Mouse (Mus musculus) thymus, adult 2 months (tissue): ENCODE data around the gene Sult5a1. TPM values are rescaled to one million over a fixed set of nuclear protein-coding genes. Genes with fewer than 3 reads are reported as not detected.
A peak's percentile ranks its signal among the peaks of the same experiment; 100 is the strongest.
"Not testable (repeated sequence)": the region's sequence is repeated elsewhere in the genome, so short reads cannot be mapped to it uniquely, and the experiment has no call there.

Source experiments
- DNase-seq: peaks from one replicate; pipeline ENCODE4 v3.0.0; 2021
- H3K27ac ChIP-seq: fragments of 200-500 bp; 2 replicates; pipeline ENCODE4 v1.5.1; 2012; ENCODE audit warnings: low read length, control low read depth; ENCODE audit not compliant: control insufficient read depth, insufficient read depth
- H3K27me3 ChIP-seq: fragments of 200-500 bp; 2 replicates; pipeline ENCODE4 v1.6.1; 2012; ENCODE audit warnings: mild to moderate bottlenecking, low read length, moderate library complexity, mixed read lengths; ENCODE audit not compliant: control insufficient read depth, insufficient read depth
- H3K36me3 ChIP-seq: fragments of 200-500 bp; 2 replicates; pipeline ENCODE4 v1.6.1; 2012; ENCODE audit warnings: mild to moderate bottlenecking, low read length, moderate library complexity; ENCODE audit not compliant: control insufficient read depth, insufficient read depth
- H3K4me1 ChIP-seq: fragments of 200-500 bp; replicated peaks from 2 replicates; pipeline ENCODE4 v1.6.1; 2012; ENCODE audit warnings: low read length; ENCODE audit not compliant: control insufficient read depth, insufficient read depth
- H3K4me3 ChIP-seq: fragments of 200-500 bp; 2 replicates; pipeline ENCODE4 v1.5.1; 2012; ENCODE audit warnings: mild to moderate bottlenecking, low read length, control low read depth, moderate library complexity; ENCODE audit not compliant: control insufficient read depth, insufficient read depth
- CTCF ChIP-seq: fragments of 200-500 bp; IDR thresholded peaks from 2 replicates; pipeline ENCODE4 v1.5.1; 2012; ENCODE audit warnings: mild to moderate bottlenecking, control low read depth, low read length, moderate library complexity, borderline replicate concordance; ENCODE audit not compliant: control insufficient read depth, poor library complexity, insufficient read depth; ENCODE audit errors: extremely low read depth
- POLR2A ChIP-seq: fragments of 200-500 bp; IDR thresholded peaks from 2 replicates; pipeline ENCODE4 v1.6.1; 2012; ENCODE audit warnings: mild to moderate bottlenecking, low read length, control low read depth, moderate library complexity; ENCODE audit not compliant: control insufficient read depth, poor library complexity, insufficient read depth; ENCODE audit errors: extremely low read depth
- WGBS: fragments of 180-500 bp; shearing (Covaris S2); methylation state at CpG from one replicate; pipeline ENCODE4 v1.1.7; 2018; 5-methylcytosine and 5-hydroxymethylcytosine counted together
- polyA plus RNA-seq: library from polyadenylated mRNA; depleted of rRNA; stranded (reverse); fragments of >200 nt; gene quantifications from 2 replicates; pipeline ENCODE4 v1.2.3, GENCODE M21; 2012; rRNA removed

Sult5a1 gene
- polyA plus RNA-seq = 12.4 and 17.5 TPM in 2 replicates

- peaks cover 7% of the 10 kb centered on the region for H3K4me1 ChIP-seq
- DNase-seq = no peak
- no peak within 1 kb of the TSS for H3K27ac ChIP-seq
- no peak for TF ChIP-seq CTCF
- no peak for TF ChIP-seq POLR2A
- H3K36me3 ChIP-seq = no peaks in the 10 kb centered on the region
- WGBS = 71% methylated on average over 13 of the region's 13 CpGs
- no peaks in the 10 kb centered on the region for H3K27me3 ChIP-seq
- H3K4me3 ChIP-seq = no peak within 1 kb of the TSS
These were observed at the start of gene Sult5a1 for GRCm38 (mm10) chr8:123157888-123158465. Sult5a1 (minus strand) TSS chr8:123158315.

DNA sequence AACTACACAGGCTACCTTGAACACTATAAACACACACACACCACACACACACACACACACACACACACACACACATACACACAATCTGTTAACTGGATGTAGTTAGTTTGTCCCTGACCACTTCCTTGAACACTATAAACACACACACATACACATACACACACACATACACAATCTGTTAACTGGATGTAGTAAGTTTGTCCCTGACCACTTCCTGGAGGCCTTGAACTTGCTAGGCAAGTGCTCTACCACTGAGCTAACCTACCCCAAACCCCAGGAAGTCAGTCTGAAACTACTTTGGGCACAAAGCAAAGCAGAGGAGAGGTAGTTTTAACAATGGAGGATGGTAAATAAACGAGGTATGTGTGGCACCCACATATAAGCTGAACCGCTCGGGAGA is 45.5 kb upstream of the Sult5a1 start:
- no peak overlapping the region for H3K27ac ChIP-seq
- TF ChIP-seq POLR2A (no peak), CTCF (no peak)
- peaks cover 27% of the 10 kb centered on the region for H3K36me3 ChIP-seq
- no peak overlapping the region for H3K4me3 ChIP-seq
- no peaks in the 10 kb centered on the region; the same call in 1 of the 2 replicates for H3K27me3 ChIP-seq
- H3K4me1 ChIP-seq = no peaks in the 10 kb centered on the region
- 88% methylated on average over 3 of the region's 3 CpGs for WGBS
- no peak for DNase-seq

DNA sequence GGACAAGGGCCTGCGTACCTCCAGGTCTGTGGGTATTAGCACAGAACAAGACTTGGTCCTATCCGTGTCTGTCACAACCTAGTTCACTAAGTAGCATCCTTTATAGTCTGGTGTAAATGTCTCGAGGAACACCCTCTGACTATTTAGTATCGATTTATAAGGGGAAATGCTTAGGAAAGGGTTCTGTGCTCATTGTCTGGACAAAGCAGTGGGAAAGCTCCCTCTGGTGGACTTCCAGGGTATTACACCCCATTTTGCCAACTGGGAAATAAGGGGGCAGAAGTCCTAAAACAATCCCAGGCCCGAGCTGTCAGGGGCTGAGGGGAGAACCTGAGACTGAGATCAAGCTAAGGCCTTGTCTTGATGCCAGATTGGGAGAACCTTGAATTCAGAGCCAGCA is 44.2 kb upstream of the Sult5a1 start:
- no peak overlapping the region for H3K4me3 ChIP-seq
- 22% methylated on average over 5 of the region's 5 CpGs for WGBS
- DNase-seq = peak; percentile 70

DNA sequence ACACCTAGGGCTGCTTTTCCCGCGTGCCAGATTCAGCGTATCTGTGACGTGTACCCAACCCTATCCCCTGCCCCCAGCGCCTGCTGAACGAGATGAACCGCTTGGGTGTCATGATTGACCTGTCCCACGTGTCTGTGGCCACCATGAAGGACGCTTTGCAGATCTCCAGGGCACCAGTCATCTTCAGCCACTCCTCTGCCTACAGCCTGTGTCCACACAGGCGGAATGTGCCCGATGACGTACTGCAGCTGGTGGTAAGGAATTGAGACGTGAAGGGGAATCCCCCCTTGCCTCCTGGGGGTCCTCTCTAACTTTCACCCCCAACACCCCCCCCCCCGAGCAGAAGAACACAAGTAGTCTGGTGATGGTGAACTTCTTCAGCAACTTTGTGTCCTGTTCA is 41.7 kb upstream of the Sult5a1 start:
- Histone ChIP-seq H3K36me3 (peaks cover under 1% of the 10 kb centered on the region; the same call in 1 of the 2 replicates), H3K4me1 (no peaks in the 10 kb centered on the region), H3K27me3 (no peaks in the 10 kb centered on the region; the same call in 1 of the 2 replicates), H3K27ac (no peak overlapping the region), H3K4me3 (no peak overlapping the region)
- TF ChIP-seq CTCF = no peak
- TF ChIP-seq POLR2A = no peak
- WGBS = 77% methylated on average over 14 of the region's 14 CpGs
- no peak for DNase-seq

More for the DNA sequence above, 44.2 kb upstream of the Sult5a1 start:
- no peak for TF ChIP-seq POLR2A
- peak; percentile 23; the same call in 1 of the 2 replicates for TF ChIP-seq CTCF
- no peak overlapping the region for H3K27ac ChIP-seq
- peaks cover 18% of the 10 kb centered on the region for H3K36me3 ChIP-seq
- H3K4me1 ChIP-seq = no peaks in the 10 kb centered on the region
- no peaks in the 10 kb centered on the region; the same call in 1 of the 2 replicates for H3K27me3 ChIP-seq

DNA sequence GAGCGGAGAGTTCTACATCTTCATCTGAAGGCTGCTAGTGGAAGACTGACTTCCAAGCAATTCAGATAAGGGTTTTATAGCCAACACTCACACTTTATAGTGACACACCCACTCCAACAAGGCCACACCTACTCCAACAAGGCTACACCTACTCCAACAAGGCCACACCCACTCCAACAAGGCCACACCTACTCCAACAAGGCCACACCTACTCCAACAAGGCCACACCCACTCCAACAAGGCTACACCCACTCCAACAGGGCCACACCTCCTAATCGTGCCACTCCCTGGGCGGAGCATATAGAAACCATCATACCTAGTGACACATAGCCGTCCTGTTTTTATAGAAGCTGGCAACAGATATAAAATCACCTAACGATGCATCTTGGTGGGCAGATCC is 38.9 kb upstream of the Sult5a1 start:
- H3K27me3 ChIP-seq, DNase-seq: not testable (repeated sequence)
- 85% methylated on average over 5 of the region's 5 CpGs for WGBS

DNA sequence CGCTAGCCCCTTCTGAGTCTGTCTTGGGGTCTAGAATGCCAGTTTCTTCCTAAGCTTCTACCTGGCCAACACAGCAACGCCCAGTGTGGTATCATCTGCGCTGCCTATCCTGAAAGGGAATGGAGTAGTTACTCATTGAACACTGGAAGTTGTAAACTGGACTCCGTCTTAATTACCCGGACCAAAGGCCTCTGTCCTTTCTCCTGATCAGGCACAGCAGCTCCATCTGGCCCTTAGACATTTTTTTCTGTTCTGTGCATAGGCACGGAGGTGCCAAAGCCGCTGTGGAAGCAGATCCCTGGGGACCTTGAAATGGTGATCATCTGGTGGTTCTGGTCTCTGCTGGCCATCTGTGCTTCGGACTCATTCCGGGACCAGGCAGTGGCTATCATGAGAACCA is 35.7 kb upstream of the Sult5a1 start:
- DNase-seq = no peak
- Histone ChIP-seq H3K36me3 (no peaks in the 10 kb centered on the region), H3K4me1 (peaks cover 11% of the 10 kb centered on the region), H3K27me3 (no peaks in the 10 kb centered on the region), H3K27ac (no peak overlapping the region), H3K4me3 (no peak overlapping the region)
- WGBS = 98% methylated on average over 9 of the region's 9 CpGs
- no peak for TF ChIP-seq CTCF
- no peak for TF ChIP-seq POLR2A

More for the DNA sequence above, 38.9 kb upstream of the Sult5a1 start:
- H3K4me1 ChIP-seq, H3K27ac ChIP-seq, H3K36me3 ChIP-seq, H3K4me3 ChIP-seq: not testable (repeated sequence)

- Histone ChIP-seq H3K27ac (no peak overlapping the region), H3K4me3 (no peak overlapping the region)
- 58% methylated on average over 8 of the region's 8 CpGs for WGBS
These were observed 33.8 kb upstream of the Sult5a1 start for GRCm38 (mm10) chr8:123191908-123192307.

More at GRCm38 (mm10) chr8:123191908-123192307, 33.8 kb upstream of the Sult5a1 start:
- Histone ChIP-seq H3K36me3 (no peaks in the 10 kb centered on the region), H3K4me1 (peaks cover 11% of the 10 kb centered on the region), H3K27me3 (no peaks in the 10 kb centered on the region)
- DNase-seq = no peak
- TF ChIP-seq CTCF (no peak), POLR2A (no peak)
